Comparison of ENCODE assay signal across 8 mouse cellular contexts in the genomic region with DNA sequence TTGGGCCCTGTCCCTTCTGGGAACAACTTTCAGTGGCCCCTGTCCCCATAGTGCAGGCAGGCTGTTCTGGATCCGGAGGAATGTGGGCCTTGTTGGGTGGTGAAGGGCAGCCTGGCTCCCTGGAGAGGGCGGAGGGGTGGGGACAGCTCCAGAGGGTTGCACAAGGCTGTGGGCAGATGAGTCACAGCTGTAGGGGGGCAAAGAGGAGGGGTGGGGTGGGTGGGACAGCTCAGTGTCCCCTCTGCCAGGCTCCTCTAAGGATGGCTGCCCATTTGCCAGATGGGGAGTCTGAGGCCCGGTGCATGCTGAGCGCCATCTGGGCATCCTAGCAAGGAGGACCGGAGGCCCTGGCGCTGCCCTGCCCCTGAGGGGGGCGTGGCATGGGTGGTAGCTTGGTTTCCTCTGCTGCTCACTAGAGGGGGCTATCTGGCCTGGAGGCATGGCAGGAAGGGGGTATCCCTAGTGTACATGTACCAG. TPM values are rescaled to one million over a fixed set of nuclear protein-coding genes. Genes with fewer than 3 reads are reported as not detected.
DNase-seq lines count a peak whose midpoint lies in the region; ATAC-seq lines count a peak whose summit lies in the region.

No protein-coding gene starts in this region.

- 86% methylated on average over 7 of the region's 7 CpGs for WGBS in heart, embryonic 13.5 days
- 85% methylated on average over 7 of the region's 7 CpGs for WGBS in intestine, embryonic 16.5 days

- H3K4me3 ChIP-seq in heart, embryonic 13.5 days, result no peak overlapping the region
- no peak overlapping the region for H3K4me3 ChIP-seq in intestine, embryonic 16.5 days (ENCODE audit: low read length)

- DNase-seq in heart, adult 18-20 months, result no peak
- DNase-seq in 416B (ENCODE audit: low read depth), result peak; percentile 81
- peak; percentile 84 for DNase-seq in adrenal gland, postnatal 14 days
- no peak for DNase-seq in embryo, embryonic 11 days
- DNase-seq in kidney, adult 8-10 months, result no peak
- DNase-seq in right cerebral cortex, postnatal 25 days, result no peak

- H3K4me1 ChIP-seq in heart, embryonic 13.5 days, result peaks cover 76% of the 10 kb centered on the region
- peaks cover 58% of the 10 kb centered on the region for H3K4me1 ChIP-seq in intestine, embryonic 16.5 days (ENCODE audit: control insufficient read depth, insufficient read depth, low read length)

- H3K9me3 ChIP-seq in heart, embryonic 13.5 days, result no peaks in the 10 kb centered on the region
- H3K9me3 ChIP-seq in intestine, embryonic 16.5 days (ENCODE audit: control insufficient read depth, low read length), result no peaks in the 10 kb centered on the region

- H3K36me3 ChIP-seq in heart, embryonic 13.5 days, result peaks cover 52% of the 10 kb centered on the region
- H3K36me3 ChIP-seq in intestine, embryonic 16.5 days (ENCODE audit: control insufficient read depth, insufficient read depth, low read length), result peaks cover 42% of the 10 kb centered on the region

- H3K9ac ChIP-seq in heart, embryonic 13.5 days, result peak overlapping the region; percentile 94
- H3K9ac ChIP-seq in intestine, embryonic 16.5 days (ENCODE audit: low read depth, low read length), result peak overlapping the region; percentile 88; the same call in 1 of the 2 replicates

- no peaks in the 10 kb centered on the region for H3K27me3 ChIP-seq in heart, embryonic 13.5 days (replicated peaks)
- H3K27me3 ChIP-seq in intestine, embryonic 16.5 days (replicated peaks; ENCODE audit: control insufficient read depth, insufficient read depth, low read length), result no peaks in the 10 kb centered on the region

- no peak for ATAC-seq in heart, embryonic 13.5 days (ENCODE audit: extremely low read depth, insufficient number of reproducible peaks, low FRiP score, low TSS enrichment)
- no peak for ATAC-seq in intestine, embryonic 16.5 days

- 0 out of 2 replicates have a peak overlapping the region, but pooled peaks have one; percentile 50 for H3K27ac ChIP-seq in heart, embryonic 13.5 days (replicated peaks)
- peak overlapping the region; percentile 85 for H3K27ac ChIP-seq in intestine, embryonic 16.5 days (ENCODE audit: low read length)

- no peak overlapping the region for H3K4me2 ChIP-seq in heart, embryonic 13.5 days
- no peak overlapping the region for H3K4me2 ChIP-seq in intestine, embryonic 16.5 days (ENCODE audit: low read depth, low read length)

RNA-seq across cellular contexts. Expression of a gene that starts 8.2 kb away (rescaled TPM):
- polyA plus RNA-seq in heart, embryonic 13.5 days (2015; fragmentation: Nextera tagmentation; extraction: Ambion mirVana), result 19.5 and 20.1 TPM in 2 replicates
- 10 to 100 TPM; 33.8 to 34.9 TPM for total RNA-seq in heart, adult 18-20 months (2021)
- 66.9 and 73.8 TPM in 2 replicates for total RNA-seq in adrenal gland, postnatal 14 days (2021)
- polyA plus RNA-seq in intestine, embryonic 16.5 days (2015; fragmentation: Nextera tagmentation; extraction: Ambion mirVana), result 46.2 and 47.4 TPM in 2 replicates

RNA-seq across cellular contexts. Expression of a gene that starts 24.5 kb away (rescaled TPM):
- polyA plus RNA-seq in heart, embryonic 13.5 days (2015; fragmentation: Nextera tagmentation; extraction: Ambion mirVana), result 35.7 and 40.3 TPM in 2 replicates
- 10 to 100 TPM; 16.5 to 16.9 TPM for total RNA-seq in heart, adult 18-20 months (2021)
- total RNA-seq in adrenal gland, postnatal 14 days (2021), result 27.3 and 28.3 TPM in 2 replicates
- 52.5 and 54.4 TPM in 2 replicates for polyA plus RNA-seq in intestine, embryonic 16.5 days (2015; fragmentation: Nextera tagmentation; extraction: Ambion mirVana)

RNA-seq across cellular contexts. Expression of a gene that starts 33.2 kb away (rescaled TPM):
- 393 and 411 TPM in 2 replicates for polyA plus RNA-seq in heart, embryonic 13.5 days (2015; fragmentation: Nextera tagmentation; extraction: Ambion mirVana)
- total RNA-seq in heart, adult 18-20 months (2021), result 1,000 to 10,000 TPM; 1,062 to 1,185 TPM
- total RNA-seq in adrenal gland, postnatal 14 days (2021), result 1,390 and 1,511 TPM in 2 replicates
- polyA plus RNA-seq in intestine, embryonic 16.5 days (2015; fragmentation: Nextera tagmentation; extraction: Ambion mirVana), result 526 and 531 TPM in 2 replicates

RNA-seq across cellular contexts. Expression of a gene that starts 37.5 kb away (rescaled TPM):
- polyA plus RNA-seq in heart, embryonic 13.5 days (2015; fragmentation: Nextera tagmentation; extraction: Ambion mirVana), result 150 TPM in 2 replicates
- total RNA-seq in heart, adult 18-20 months (2021), result 100 to 1,000 TPM; 118 to 132 TPM
- 161 and 163 TPM in 2 replicates for total RNA-seq in adrenal gland, postnatal 14 days (2021)
- 214 and 225 TPM in 2 replicates for polyA plus RNA-seq in intestine, embryonic 16.5 days (2015; fragmentation: Nextera tagmentation; extraction: Ambion mirVana)

RNA-seq across cellular contexts. Expression of a gene that starts 39.6 kb away (rescaled TPM):
- polyA plus RNA-seq in heart, embryonic 13.5 days (2015; fragmentation: Nextera tagmentation; extraction: Ambion mirVana), result 41.5 and 42.4 TPM in 2 replicates
- total RNA-seq in heart, adult 18-20 months (2021), result 10 to 100 TPM; 29.9 to 34.5 TPM
- 58.3 and 62.2 TPM in 2 replicates for total RNA-seq in adrenal gland, postnatal 14 days (2021)
- polyA plus RNA-seq in intestine, embryonic 16.5 days (2015; fragmentation: Nextera tagmentation; extraction: Ambion mirVana), result 15.4 and 47.6 TPM in 2 replicates

Comparison
In these comparisons a context has a peak if more than half of its experiments do, and no peak if none do; other contexts are left out.
1. DNase-seq: peak in 416B (single experiment) and adrenal gland, postnatal 14 days (single experiment); none in heart, adult 18-20 months (0 of 2), embryo, embryonic 11 days (single experiment), kidney, adult 8-10 months (0 of 2) and right cerebral cortex, postnatal 25 days (single experiment).